Mouse (Mus musculus) layer of hippocampus, adult 2 months (tissue): ENCODE measurements at regions not wholly inside any gene's neighbourhood (a gene's known extent, or its start where the extent isn't known, plus 50 kb on each side); places are given as distances from the start of the nearest gene placed in this dataset.

Experiments used
- DNase-seq, 2 experiments: peaks; one replicate each; pipeline ENCODE4 v3.0.0; 2022; ENCODE audit warnings: low spot score in 2 of 2
- H3K27ac ChIP-seq: fragments of 200-600 bp; 2 replicates; pipeline ENCODE4 v1.8.1; 2022
- H3K4me3 ChIP-seq: fragments of 200-600 bp; 2 replicates; pipeline ENCODE4 v1.8.1; 2022; ENCODE audit warnings: mild to moderate bottlenecking
- CTCF ChIP-seq: fragments of 200-600 bp; conservative IDR thresholded peaks from 2 replicates; pipeline ENCODE4 v1.8.1; 2022; ENCODE audit warnings: antibody characterized with exemption, mild to moderate bottlenecking, moderate library complexity

GRCm38 (mm10) chr8:87311282-87311681, 161.1 kb downstream of the Cbln1 start:
- TF ChIP-seq CTCF = no peak
- peak in 1 of 2 experiments; percentile 10 for DNase-seq
- no peak overlapping the region for H3K4me3 ChIP-seq
- H3K27ac ChIP-seq = no peak overlapping the region

GRCm38 (mm10) chr8:87308311-87308710, 164.1 kb downstream of the Cbln1 start:
- TF ChIP-seq CTCF = no peak
- no peak overlapping the region for H3K27ac ChIP-seq
- DNase-seq = no peak
- no peak overlapping the region for H3K4me3 ChIP-seq

GRCm38 (mm10) chr8:87305001-87305400, 167.4 kb downstream of the Cbln1 start:
- no peak overlapping the region for H3K4me3 ChIP-seq
- no peak overlapping the region for H3K27ac ChIP-seq
- no peak for DNase-seq
- TF ChIP-seq CTCF = no peak

- no peak for DNase-seq
- H3K4me3 ChIP-seq = no peak overlapping the region
- no peak overlapping the region for H3K27ac ChIP-seq
- no peak for TF ChIP-seq CTCF
Observed at GRCm38 (mm10) chr8:87303522-87303921, 168.9 kb downstream of the Cbln1 start.

- Histone ChIP-seq H3K4me3 (no peak overlapping the region), H3K27ac (no peak overlapping the region)
Observed at GRCm38 (mm10) chr8:87297761-87298160, 174.6 kb downstream of the Cbln1 start.

GRCm38 (mm10) chr8:87297331-87297730, 175.1 kb downstream of the Cbln1 start:
- TF ChIP-seq CTCF = no peak
- no peak for DNase-seq
- Histone ChIP-seq H3K4me3 (no peak overlapping the region), H3K27ac (no peak overlapping the region)

More at GRCm38 (mm10) chr8:87297761-87298160, 174.6 kb downstream of the Cbln1 start:
- no peak for TF ChIP-seq CTCF
- DNase-seq = no peak

GRCm38 (mm10) chr8:87286059-87286458, 186.3 kb downstream of the Cbln1 start:
- DNase-seq = no peak
- no peak for TF ChIP-seq CTCF
- Histone ChIP-seq H3K4me3 (no peak overlapping the region), H3K27ac (no peak overlapping the region)

GRCm38 (mm10) chr8:87284356-87284755, 188.1 kb downstream of the Cbln1 start:
- no peak for TF ChIP-seq CTCF
- DNase-seq = no peak
- H3K4me3 ChIP-seq = no peak overlapping the region

GRCm38 (mm10) chr8:87282511-87282910, 189.9 kb downstream of the Cbln1 start:
- no peak for TF ChIP-seq CTCF
- DNase-seq = no peak
- H3K27ac ChIP-seq = no peak overlapping the region
- H3K4me3 ChIP-seq = no peak overlapping the region

More at GRCm38 (mm10) chr8:87284356-87284755, 188.1 kb downstream of the Cbln1 start:
- H3K27ac ChIP-seq = no peak overlapping the region

GRCm38 (mm10) chr8:87273328-87273727, 199.1 kb downstream of the Cbln1 start:
- no peak for DNase-seq
- Histone ChIP-seq H3K27ac (no peak overlapping the region), H3K4me3 (no peak overlapping the region)
- TF ChIP-seq CTCF = no peak

GRCm38 (mm10) chr8:87270525-87271187, 201.8 kb downstream of the Cbln1 start:
- TF ChIP-seq CTCF = no peak
- no peak for DNase-seq
- Histone ChIP-seq H3K27ac (no peak overlapping the region), H3K4me3 (no peak overlapping the region)

- DNase-seq = no peak
- H3K4me3 ChIP-seq = no peak overlapping the region
- no peak for TF ChIP-seq CTCF
- no peak overlapping the region for H3K27ac ChIP-seq
Observed at GRCm38 (mm10) chr8:87268159-87268558, 204.2 kb downstream of the Cbln1 start.

- no peak for DNase-seq
- no peak overlapping the region for H3K4me3 ChIP-seq
- no peak overlapping the region for H3K27ac ChIP-seq
- TF ChIP-seq CTCF = no peak
Observed at GRCm38 (mm10) chr8:87264999-87265398, 207.4 kb downstream of the Cbln1 start.

- no peak for TF ChIP-seq CTCF
- Histone ChIP-seq H3K4me3 (no peak overlapping the region), H3K27ac (no peak overlapping the region)
- no peak for DNase-seq
Observed at GRCm38 (mm10) chr8:87260305-87260704, 212.1 kb downstream of the Cbln1 start.
